Mouse (Mus musculus): ENCODE measurements at regions not wholly inside any gene's neighbourhood (a gene's known extent, or its start where the extent isn't known, plus 50 kb on each side); places are given as distances from the start of the nearest gene placed in this dataset.

GRCm38 (mm10) chr13:37667386-37667785, 110.8 kb upstream of the Rreb1 start:
- H3K4me3 ChIP-seq, result no peak overlapping the region

GRCm38 (mm10) chr13:37667871-37668270, 110.3 kb upstream of the Rreb1 start:
- no peaks in the 10 kb centered on the region for H3K4me1 ChIP-seq
- no peak overlapping the region for H3K27ac ChIP-seq
- no peaks in the 10 kb centered on the region for H3K27me3 ChIP-seq (ENCODE audit: poor library complexity, severe bottlenecking)
- no peaks in the 10 kb centered on the region for H3K9me3 ChIP-seq
- WGBS, result 71% methylated on average over 5 of the region's 5 CpGs
- no peak for DNase-seq (ENCODE audit: extremely low spot score, low spot score)
- H3K4me3 ChIP-seq, result no peak overlapping the region
- no peaks in the 10 kb centered on the region for H3K36me3 ChIP-seq (replicated peaks)

More at GRCm38 (mm10) chr13:37667386-37667785, 110.8 kb upstream of the Rreb1 start:
- Histone ChIP-seq H3K27ac (no peak overlapping the region), H3K9me3 (no peaks in the 10 kb centered on the region), H3K27me3 (ENCODE audit: poor library complexity, severe bottlenecking) (no peaks in the 10 kb centered on the region), H3K36me3 (replicated peaks) (no peaks in the 10 kb centered on the region), H3K4me1 (no peaks in the 10 kb centered on the region)
- DNase-seq (ENCODE audit: extremely low spot score, low spot score), result no peak
- WGBS, result 79% methylated on average over 4 of the region's 4 CpGs

DNA sequence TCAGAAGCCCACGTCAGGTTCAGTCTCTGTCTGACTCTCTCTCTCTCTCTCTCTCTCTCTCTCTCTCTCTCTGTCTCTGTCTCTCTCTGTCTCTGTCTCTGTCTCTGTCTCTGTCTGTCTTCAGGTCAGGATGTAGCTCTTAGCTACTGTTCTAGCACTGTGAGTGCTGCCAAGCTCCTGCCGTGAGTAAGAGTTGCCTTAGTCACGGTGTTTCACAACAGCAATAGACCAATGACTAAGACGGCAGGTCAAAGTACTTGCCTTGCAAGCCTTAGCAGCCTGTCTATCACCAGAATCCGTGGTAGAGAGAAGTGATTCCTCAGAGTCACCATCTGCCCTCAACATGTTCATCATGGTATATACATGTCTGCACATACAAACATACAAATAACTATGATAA, 107.1 kb upstream of the Rreb1 start:
- Histone ChIP-seq H3K27ac (no peak overlapping the region), H3K36me3 (replicated peaks) (no peaks in the 10 kb centered on the region), H3K9me3 (no peaks in the 10 kb centered on the region), H3K4me1 (no peaks in the 10 kb centered on the region), H3K4me3 (no peak overlapping the region), H3K27me3 (ENCODE audit: poor library complexity, severe bottlenecking) (no peaks in the 10 kb centered on the region)
- 88% methylated on average over 5 of the region's 5 CpGs for WGBS
- DNase-seq (ENCODE audit: extremely low spot score, low spot score), result no peak

DNA sequence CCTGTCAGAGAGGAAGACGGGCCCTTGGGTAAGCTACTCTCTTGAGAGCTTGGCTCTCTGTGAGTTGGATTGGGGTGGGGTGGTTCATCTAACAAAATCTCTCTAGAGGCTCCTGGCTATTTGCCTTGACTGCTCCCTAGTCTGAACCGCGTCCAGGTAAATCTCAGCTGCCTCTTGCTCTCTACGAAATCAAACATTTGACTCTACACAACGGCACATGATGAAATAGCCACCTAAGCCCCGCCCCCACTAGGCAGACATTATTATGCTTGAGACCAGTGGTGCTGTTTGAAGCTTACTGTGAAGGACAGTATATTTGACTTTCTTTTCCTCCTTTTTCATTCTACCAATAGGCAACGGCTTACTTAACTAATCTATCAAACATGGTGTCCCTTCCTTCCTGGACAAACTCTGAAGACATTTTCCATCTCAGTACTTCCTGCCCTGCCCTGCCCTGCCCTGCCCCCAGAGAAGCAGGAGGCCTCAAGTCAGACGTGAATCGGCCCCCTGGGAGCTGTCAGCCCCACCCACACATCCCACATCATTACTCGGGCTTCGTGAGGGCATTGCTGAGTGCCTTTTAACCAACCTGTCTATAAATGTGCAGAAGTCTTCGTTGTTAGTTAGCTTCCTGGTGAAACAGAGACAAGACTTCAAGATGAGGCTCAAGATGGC, 103.4 kb upstream of the Rreb1 start:
- Histone ChIP-seq H3K27ac (no peak overlapping the region), H3K36me3 (replicated peaks) (no peaks in the 10 kb centered on the region)
- WGBS, result 84% methylated on average over 12 of the region's 12 CpGs

DNA sequence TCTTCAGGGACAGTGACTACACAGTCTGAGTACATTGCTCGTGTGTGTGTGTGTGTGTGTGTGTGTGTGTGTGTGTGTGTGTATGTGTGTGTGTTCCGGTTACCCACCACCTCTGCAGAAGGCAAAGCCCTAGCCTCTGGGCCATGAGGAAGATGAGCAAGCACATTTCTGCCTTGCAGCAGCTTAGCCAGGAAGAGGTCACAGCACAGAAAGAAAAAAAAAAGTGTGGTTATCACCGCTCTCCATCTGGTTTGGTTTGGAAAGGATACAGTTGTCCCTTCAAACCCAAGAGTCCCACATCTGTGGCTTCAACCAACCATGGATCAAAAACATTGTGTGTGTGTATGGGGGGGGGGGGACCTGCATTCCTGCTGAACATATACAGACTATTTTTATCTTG, 102.5 kb upstream of the Rreb1 start:
- Histone ChIP-seq H3K4me3 (no peak overlapping the region), H3K36me3 (replicated peaks) (no peaks in the 10 kb centered on the region), H3K4me1 (peaks cover 1% of the 10 kb centered on the region; the same call in 1 of the 2 replicates), H3K9me3 (no peaks in the 10 kb centered on the region), H3K27ac (no peak overlapping the region), H3K27me3 (ENCODE audit: poor library complexity, severe bottlenecking) (no peaks in the 10 kb centered on the region)
- no peak for DNase-seq (ENCODE audit: extremely low spot score, low spot score)
- 89% methylated on average over 3 of the region's 3 CpGs for WGBS

More for the DNA sequence above, 103.4 kb upstream of the Rreb1 start:
- DNase-seq (ENCODE audit: extremely low spot score, low spot score), result no peak
- H3K4me3 ChIP-seq, result no peak overlapping the region
- H3K9me3 ChIP-seq, result no peaks in the 10 kb centered on the region
- no peaks in the 10 kb centered on the region for H3K4me1 ChIP-seq
- no peaks in the 10 kb centered on the region for H3K27me3 ChIP-seq (ENCODE audit: poor library complexity, severe bottlenecking)

DNA sequence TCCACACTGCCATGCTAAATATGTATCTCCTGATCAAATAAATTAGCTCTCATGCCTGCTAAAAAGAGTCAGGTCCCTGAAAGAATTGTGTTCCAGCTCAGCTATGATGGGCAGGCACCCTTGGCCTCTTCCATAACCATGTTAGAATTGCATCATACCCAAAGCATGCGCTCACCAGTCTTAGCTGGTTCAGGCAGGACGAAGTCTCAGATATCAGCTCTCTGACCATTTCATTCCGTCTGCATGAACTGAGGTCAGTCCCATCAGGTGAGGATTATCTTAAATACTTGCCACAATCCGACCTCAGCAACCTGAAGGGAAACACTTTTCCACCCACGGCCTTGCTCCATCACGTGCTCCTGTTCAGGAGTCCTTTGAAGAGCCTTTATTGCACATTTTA, 101.3 kb upstream of the Rreb1 start:
- H3K4me3 ChIP-seq, result no peak overlapping the region
- H3K9me3 ChIP-seq, result no peaks in the 10 kb centered on the region
- no peaks in the 10 kb centered on the region for H3K36me3 ChIP-seq (replicated peaks)
- H3K4me1 ChIP-seq, result peaks cover 6% of the 10 kb centered on the region
- no peak overlapping the region for H3K27ac ChIP-seq
- H3K27me3 ChIP-seq (ENCODE audit: poor library complexity, severe bottlenecking), result no peaks in the 10 kb centered on the region
- 84% methylated on average over 6 of the region's 6 CpGs for WGBS
- DNase-seq (ENCODE audit: extremely low spot score, low spot score), result no peak

DNA sequence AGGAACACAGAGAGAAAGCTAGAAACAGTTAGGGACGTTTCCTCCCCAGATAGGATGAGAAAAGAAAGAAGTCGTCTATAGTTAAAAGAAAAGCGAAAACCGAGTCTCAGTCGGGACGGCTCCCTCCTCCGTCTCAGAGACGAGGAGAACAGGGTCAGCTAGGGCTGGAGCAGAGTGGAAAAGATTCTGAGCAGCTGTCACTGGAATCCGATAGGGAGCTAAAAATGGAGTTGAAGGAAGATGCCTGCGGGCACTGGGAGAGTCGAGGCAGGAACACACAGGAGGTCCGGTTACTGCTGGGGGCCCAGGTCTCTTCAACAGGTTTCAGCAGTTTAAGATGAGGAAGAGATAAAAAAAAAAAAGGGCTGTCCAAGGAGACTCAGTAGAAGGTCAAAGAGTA, 99.9 kb upstream of the Rreb1 start:
- Histone ChIP-seq H3K27ac (no peak overlapping the region), H3K36me3 (replicated peaks) (no peaks in the 10 kb centered on the region), H3K9me3 (no peaks in the 10 kb centered on the region), H3K27me3 (ENCODE audit: poor library complexity, severe bottlenecking) (no peaks in the 10 kb centered on the region), H3K4me1 (peaks cover 6% of the 10 kb centered on the region), H3K4me3 (no peak overlapping the region)
- WGBS, result 84% methylated on average over 12 of the region's 12 CpGs
- DNase-seq (ENCODE audit: extremely low spot score, low spot score), result no peak

GRCm38 (mm10) chr13:37678772-37679171, 99.4 kb upstream of the Rreb1 start:
- Histone ChIP-seq H3K9me3 (no peaks in the 10 kb centered on the region), H3K36me3 (replicated peaks) (no peaks in the 10 kb centered on the region), H3K27me3 (ENCODE audit: poor library complexity, severe bottlenecking) (no peaks in the 10 kb centered on the region), H3K4me1 (peaks cover 6% of the 10 kb centered on the region), H3K4me3 (no peak overlapping the region), H3K27ac (no peak overlapping the region)
- no peak for DNase-seq (ENCODE audit: extremely low spot score, low spot score)
- 90% methylated on average over 9 of the region's 9 CpGs for WGBS

GRCm38 (mm10) chr13:37680837-37681619, 97.2 kb upstream of the Rreb1 start:
- H3K9me3 ChIP-seq, result no peaks in the 10 kb centered on the region
- H3K4me3 ChIP-seq, result no peak overlapping the region
- no peaks in the 10 kb centered on the region for H3K36me3 ChIP-seq (replicated peaks)
- no peak overlapping the region for H3K27ac ChIP-seq
- DNase-seq (ENCODE audit: extremely low spot score, low spot score), result no peak
- WGBS, result 68% methylated on average over 4 of the region's 4 CpGs
- H3K27me3 ChIP-seq (ENCODE audit: poor library complexity, severe bottlenecking), result no peaks in the 10 kb centered on the region
- H3K4me1 ChIP-seq, result peaks cover 6% of the 10 kb centered on the region

DNA sequence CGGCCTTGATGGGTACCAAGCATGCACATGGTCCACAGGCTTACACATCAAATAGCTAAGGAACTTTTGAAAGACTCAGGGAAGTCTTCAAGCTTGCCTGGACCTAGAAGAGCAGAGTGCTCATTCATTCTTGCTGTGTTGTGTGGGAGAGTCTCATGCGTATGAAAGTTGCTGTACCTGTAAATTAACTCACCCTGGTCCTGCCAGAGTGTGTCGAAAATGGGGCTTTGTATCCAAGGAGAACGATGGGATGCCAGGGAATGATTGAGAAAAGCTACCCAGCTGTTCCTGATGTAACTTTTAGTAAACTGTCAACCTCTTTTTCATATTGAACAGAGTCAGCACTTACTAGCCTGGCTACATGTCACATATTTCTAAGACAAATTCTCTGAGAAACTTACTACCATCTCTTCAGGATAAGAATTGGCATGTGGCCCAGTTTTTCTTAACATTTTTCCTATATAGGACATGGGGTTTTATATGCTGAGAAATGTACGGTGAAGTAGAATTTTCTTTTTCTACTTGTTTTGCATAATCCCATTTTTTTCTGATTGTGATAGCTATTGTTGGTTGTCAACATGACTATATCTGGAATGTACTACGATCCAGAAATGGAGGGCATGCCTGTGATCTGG, 95.0 kb upstream of the Rreb1 start:
- Histone ChIP-seq H3K27me3 (ENCODE audit: poor library complexity, severe bottlenecking) (no peaks in the 10 kb centered on the region), H3K36me3 (replicated peaks) (no peaks in the 10 kb centered on the region), H3K4me1 (peaks cover 6% of the 10 kb centered on the region), H3K27ac (no peak overlapping the region), H3K9me3 (no peaks in the 10 kb centered on the region), H3K4me3 (no peak overlapping the region)
- DNase-seq (ENCODE audit: extremely low spot score, low spot score), result no peak
- 91% methylated on average over 6 of the region's 6 CpGs for WGBS

DNA sequence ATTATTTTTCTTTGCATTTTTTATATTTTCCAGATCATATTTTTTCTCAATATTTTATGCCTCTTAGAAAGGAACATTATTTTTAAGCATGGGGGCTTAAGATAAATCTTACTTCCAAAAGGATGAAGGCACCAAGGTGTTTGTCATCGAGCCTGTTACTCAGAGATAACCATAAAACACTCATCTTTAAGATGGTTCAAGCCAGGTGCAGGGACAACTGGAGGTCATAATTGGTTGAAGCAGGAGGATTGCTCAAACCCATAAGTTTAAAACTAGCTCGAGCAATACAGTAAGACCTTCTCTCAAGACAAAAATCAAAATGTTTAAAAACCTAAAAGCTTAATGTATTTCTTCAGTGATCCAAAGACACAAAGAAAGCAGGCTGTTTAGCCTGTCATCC, 92.6 kb upstream of the Rreb1 start:
- WGBS, result 87% methylated on average over 2 of the region's 2 CpGs
- Histone ChIP-seq H3K36me3 (replicated peaks) (no peaks in the 10 kb centered on the region), H3K4me1 (peaks cover 6% of the 10 kb centered on the region), H3K27me3 (ENCODE audit: poor library complexity, severe bottlenecking) (no peaks in the 10 kb centered on the region), H3K9me3 (0 out of 2 replicates have a peak, but pooled peaks cover 4% of the 10 kb centered on the region), H3K4me3 (no peak overlapping the region), H3K27ac (no peak overlapping the region)
- no peak for DNase-seq (ENCODE audit: extremely low spot score, low spot score)

- H3K4me3 ChIP-seq, result no peak overlapping the region
- no peak overlapping the region for H3K27ac ChIP-seq
- 73% methylated on average over 2 of the region's 2 CpGs for WGBS
- no peaks in the 10 kb centered on the region for H3K27me3 ChIP-seq (ENCODE audit: poor library complexity, severe bottlenecking)
- 0 out of 2 replicates have a peak, but pooled peaks cover 4% of the 10 kb centered on the region for H3K9me3 ChIP-seq
- H3K36me3 ChIP-seq (replicated peaks), result no peaks in the 10 kb centered on the region
- peaks cover 1% of the 10 kb centered on the region for H3K4me1 ChIP-seq
- no peak for DNase-seq (ENCODE audit: extremely low spot score, low spot score)
Measured at GRCm38 (mm10) chr13:37686109-37686508, 92.1 kb upstream of the Rreb1 start.

All from forebrain, embryonic 10.5 days (tissue).